Mouse (Mus musculus): ENCODE measurements around the gene Mxi1. TPM values are rescaled to one million over a fixed set of nuclear protein-coding genes. Genes with fewer than 3 reads are reported as not detected.

Gene Mxi1
- total RNA-seq, 2 experiments from 2014 or later, result 31.0 to 31.7 TPM

DNA sequence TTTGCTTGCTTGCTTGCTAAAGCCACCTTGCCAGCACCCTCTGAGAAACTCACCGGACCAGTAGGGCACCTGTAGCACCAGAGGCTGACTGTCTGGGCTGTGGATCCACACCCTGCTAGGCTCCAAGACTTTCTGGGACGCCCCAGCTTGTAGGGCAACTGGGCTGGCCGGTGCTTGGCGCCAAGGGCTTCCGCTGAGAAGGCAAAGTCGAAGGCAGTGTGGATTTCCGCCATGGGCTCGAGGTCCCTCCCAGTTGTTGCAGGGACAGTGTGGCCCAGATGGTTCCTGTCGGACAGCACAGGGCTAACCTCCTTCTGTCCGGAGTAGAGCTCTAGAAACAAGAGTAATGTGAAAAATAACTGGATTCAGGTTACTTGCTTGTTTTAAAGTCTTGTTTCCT is 11.0 kb downstream of the Mxi1 start:
- no peak for DNase-seq

DNA sequence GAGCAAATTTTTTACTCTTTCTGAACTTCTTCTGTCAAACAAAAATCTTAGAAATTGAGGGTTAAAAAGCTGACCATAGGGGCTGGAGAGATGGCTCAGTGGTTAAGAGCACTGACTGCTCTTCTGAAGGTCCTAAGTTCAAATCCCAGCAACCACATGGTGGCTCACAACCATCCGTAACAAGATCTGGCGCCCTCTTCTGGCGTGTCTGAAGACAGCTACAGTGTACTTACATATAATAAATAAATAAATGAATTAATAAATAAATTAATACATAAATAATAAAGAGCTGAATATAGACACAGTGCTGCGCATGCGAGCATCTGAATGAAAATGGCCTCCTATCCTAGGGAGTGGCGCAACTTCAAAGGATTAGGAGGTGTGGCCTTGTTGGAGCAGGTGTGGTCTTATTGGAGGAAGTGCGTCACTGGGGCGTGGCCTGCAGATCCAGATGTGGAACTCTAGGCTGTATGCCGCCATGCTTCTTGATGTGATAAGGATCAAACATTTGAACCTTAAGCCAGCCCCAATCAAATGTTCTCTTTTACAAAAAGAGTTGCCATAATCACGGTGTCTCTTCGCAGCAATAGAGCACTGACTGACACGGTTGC is 12.2 kb downstream of the Mxi1 start:
- DNase-seq, result no peak

DNA sequence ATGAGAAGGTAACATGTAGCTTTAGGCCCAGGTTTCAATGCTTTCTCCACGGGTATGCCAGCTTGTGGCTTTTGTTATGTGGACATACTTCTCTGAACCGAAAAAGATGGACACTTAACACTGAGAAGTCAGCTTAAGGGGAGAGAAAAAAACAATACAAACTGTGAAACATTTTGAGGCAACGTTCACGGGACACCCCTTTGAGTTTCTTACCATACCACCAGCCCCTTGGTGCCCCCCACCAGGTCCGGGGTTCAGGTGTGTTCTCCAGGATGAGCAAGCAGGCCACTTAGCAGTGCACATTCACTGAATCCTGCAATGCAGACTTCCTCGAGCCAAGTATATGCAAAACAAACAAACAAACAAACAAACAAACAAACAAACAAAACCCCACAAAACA is 14.5 kb downstream of the Mxi1 start:
- DNase-seq, result no peak

DNA sequence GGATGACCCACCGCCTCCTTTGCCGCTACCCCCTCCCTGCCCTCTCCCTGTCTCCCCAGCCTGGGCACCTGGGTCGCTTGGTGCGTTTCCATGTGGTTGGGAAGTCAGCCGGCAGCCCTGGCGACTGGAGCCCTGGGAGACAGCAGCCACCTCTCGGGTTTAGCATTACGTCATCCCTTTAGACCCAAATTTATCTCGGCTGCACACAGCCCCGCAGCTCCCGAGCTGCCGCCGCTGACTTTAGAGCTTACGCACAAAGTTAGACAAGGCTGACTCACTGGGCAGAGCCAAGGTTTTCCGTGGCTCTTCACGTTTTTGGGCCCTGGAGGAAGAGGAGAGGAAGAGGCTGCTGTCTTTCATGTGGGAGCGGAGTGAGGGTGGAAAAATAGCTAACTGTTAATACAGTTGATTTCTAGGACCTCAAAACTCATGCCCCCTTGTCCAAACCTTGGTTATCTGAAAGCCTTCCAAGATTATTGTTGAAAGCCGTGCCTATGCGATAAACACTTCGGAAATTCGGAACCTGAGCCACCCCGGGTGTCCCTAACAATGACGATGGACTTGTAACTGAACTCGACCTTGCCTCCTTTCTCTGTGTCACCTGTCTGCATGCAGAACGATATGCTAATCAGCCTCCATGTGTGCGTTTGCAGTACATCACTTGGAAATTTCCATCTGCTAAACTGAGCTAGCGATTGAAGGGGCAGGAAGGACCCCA is 15.4 kb downstream of the Mxi1 start:
- DNase-seq, result peak; percentile 76

DNA sequence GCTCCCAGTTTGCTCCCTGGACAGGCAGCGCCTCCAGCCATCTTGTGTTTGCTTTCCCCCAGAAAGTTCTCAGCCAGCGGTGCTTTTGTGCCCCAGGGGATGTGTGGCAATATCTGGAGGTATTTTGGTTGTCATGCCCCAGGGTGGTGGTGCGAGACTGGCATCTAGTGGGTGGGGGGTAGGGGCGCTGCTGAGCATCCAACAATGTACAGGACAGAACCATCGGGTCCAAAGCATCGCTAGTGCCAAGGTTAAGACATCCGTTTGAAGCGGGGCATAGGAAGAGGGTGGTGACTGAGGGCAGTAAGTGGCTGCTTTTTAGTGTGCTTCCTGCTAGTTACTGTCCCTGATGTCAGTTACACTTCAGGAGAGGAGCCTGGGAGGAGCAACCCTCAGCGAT is 17.8 kb downstream of the Mxi1 start:
- peak; percentile 29 for DNase-seq

DNA sequence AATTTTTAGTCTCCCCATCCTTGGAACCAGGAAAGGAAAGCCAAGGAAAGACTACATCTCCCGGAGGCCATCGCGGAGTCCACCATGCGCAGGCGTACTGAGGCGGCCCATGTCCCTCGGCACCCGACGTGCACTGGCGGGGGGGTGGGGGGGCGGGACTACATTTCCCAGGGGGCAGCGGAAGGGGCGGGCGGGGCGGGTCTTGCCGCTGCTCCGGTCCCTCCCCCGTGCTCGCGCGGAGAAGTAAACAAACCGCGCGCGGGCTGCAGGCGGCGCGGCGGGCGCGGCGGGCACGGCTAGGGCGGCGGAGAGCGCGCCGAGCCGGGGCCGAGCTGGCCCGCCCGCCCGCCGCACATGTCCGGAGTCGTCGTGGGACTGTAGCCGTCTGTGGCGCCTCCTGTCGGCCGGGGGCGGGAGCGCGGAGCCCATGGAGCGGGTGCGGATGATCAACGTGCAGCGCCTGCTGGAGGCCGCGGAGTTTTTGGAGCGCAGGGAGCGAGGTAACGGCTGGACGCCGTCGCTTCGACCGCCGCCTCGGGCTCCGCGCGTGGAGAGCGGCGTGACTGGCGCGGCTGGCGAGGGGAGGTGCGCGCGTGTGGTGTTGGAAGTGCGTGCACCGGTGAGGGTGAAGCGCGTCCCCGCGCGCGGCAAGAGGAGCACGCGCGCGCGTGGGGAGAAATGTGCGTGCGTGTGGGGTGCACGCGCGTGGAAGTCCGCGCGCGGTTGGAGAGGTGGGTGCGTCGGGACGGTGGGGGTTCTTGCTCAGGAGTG is 19.1 kb downstream of the Mxi1 start:
- DNase-seq, result peak; percentile 94

DNA sequence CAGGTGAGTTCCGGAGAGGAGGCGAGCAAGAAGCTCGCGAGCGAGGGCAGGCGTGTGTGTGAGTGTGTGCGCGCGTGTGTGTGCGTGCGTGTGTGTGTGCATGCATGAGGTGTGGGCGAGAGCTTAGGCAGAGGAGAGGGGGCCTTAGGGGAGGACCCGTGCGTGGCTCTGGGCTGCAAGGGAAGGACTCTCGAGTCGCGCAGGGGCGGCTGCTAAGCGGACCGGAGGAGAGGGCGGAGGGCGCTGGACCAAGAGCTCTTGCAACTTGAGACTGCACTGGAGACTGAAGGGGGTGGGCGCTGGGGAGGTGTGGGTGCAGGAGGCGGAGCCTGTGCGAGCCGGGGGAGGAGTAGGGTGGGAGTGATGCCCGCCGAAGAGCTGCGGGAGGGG is 19.7 kb downstream of the Mxi1 start:
- DNase-seq, result peak; percentile 82

DNA sequence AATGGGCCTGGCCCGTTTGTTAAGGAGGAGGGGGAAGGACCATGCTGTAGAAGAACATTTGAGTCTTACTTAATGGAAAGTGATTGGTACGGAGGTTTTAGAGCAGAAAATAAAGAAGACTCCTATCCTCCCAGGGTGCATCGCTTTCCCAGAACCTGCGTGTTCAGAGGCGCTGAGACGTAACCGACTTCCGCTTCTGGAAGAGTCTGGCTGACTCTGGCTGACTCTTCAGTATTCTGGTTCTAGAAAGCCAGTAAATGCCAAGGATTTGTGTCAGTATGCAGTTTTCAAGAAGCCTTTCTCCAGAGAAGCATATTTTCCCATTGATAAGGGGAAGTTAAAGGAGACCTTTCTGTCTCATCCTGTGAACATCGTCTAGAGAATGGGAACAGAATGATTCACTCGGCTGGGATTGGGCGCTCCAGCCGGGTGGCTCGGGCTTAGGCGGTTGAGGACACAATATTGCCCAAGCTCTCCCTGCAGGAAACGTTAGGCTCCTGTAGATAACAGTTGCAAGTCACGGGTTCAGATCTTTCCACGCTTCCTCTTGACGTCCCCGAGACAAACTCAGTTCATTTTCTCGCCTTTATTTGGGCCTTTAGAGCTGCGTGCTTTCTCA is 21.7 kb downstream of the Mxi1 start:
- no peak for DNase-seq

DNA sequence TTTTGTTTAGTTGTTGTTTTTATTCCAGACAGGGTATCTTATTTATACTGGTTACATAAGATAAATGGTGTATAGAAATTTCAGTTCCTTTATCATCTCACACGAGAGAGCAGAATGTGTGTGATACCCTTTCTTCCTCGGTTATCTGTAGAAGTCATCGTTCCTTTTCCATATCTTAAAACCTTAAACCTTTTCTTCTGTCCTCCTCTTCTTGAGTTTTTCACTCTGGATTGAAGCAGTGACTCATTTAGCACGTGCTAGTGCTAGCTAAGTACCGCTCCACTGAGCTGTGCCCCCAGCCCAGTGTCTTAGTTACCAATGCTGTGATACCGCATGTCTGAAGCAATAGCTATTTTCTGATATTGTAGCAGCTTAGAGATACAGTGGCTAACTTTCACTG is 23.4 kb downstream of the Mxi1 start:
- DNase-seq, result no peak

DNA sequence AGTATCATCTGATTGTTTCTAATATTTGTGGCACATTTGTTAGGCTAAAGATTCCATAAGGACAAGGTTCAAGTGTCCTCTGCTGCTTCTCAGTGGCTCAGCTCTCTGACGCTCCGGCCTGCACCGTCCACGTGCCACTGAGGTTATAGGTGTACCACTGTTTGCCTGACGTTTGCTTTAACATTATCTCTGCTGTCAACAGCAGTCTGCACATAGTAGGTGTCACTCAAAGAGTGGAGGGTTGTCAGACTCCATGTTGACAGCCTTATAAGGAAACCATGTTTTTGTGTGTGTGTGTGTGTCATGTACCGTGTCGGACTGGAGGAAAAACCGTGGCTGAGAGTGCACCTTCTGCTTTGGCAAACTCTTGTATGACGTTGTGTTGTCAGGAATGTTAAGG is 24.9 kb downstream of the Mxi1 start:
- no peak for DNase-seq

DNA sequence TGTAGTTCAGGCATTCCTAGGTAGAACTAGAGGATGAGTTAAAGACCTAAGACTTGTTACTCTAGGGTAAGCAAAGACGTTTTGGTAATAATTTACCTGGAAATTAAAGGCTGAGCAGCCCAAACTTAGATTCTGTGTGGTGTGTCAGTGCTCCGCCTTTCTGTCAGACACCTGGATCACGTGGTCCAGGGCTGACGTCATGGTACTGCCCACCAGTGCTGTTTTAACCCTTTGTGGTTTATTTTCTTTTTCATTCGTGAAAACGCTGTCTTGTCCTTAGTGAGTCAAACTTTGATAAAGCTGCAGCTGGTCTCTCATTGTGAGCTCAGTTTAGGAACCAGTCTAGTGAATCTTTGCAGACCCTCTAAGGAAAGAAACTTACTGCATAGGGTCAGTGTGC is 30.1 kb downstream of the Mxi1 start:
- no peak for DNase-seq

DNA sequence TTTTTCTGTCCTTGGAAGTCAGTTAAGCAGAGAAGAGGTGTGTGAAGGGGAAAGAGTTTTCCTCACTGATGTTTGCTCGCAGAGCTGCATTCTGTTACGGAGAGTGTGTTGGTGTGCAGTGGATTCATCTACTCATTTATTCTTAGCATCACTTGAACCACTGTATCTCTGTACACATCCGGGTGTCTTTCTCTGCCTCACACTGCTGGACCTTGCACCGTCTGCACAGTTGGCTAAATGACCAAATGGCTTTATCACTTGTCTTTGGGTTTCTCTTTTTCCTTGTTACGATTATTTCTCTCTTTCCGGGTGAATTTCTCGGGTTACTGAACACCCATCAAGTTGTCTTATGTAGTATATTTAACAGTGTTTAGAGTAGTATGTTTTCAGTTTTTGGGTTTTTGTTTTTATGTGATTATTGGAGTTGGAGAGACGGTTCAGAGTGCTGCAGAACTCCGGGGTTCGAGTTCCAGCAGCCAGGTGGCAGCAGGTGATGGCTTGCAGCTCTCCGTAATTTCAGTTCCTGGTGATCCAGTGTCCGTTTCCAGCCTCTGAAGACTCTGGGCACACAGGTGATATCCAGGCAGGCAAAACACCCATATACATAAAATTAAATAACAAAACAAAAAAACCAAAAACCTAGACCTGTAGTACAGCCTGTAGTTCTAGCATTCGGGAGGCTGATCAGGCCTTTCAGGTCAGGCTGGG is 33.0 kb downstream of the Mxi1 start:
- DNase-seq, result no peak

DNA sequence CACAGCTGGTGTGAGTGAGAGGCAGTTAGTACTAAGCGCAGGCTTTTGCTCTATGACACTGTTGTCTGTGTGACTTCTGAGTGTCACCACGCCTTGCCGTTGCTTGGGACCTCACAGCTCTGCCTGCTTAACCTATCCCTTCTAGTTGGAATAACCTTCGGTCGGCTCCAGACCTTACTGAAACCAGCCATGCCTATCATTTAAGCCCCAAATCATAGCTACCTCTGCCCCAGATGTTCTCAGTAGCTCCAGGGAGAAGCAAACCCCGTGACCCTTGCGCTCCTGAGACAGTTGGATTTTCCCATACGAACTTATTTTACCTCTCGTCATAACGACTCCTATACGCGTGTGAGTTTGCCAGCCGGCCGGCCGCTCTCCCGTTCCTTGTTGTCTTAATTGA is 33.7 kb downstream of the Mxi1 start:
- DNase-seq, result no peak

DNA sequence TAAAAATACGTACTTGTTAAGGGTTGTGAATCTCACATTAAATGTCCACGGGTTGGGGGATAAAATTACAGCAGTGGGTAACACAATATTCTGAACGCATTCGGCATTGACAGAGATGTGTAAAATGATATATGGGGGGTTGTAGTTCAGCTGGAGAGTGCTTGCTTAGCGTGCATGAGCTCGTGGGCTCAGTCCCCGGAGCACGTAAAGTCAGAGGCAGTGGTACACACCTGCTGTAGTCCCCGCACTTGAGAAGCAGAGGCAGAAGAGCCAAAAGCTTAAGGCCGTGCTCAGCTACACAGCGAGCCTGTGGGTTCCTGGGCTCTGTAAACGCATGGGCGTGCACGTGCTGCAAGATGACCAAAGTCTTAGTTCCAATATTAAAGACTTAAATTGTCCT is 35.4 kb downstream of the Mxi1 start:
- DNase-seq, result no peak

DNA sequence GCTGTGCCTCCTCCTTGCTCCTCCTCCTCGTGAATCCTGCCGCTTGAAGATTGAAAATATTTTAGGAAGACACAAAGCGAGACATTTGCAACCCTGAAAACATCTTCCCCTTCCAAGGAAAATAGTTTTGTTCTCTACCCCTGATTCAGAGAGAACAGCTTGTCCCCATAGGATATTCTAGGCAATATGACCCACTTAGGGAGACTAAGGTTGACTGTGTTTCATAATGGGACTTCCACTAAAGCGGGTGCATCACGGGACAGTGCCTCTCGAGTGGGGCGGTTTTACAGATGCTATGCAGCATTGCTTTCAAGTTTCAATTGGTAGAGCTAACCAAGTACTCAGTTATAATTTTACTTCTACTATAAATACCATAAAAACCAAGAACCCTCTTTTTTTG is 43.5 kb downstream of the Mxi1 start:
- no peak for DNase-seq

DNA sequence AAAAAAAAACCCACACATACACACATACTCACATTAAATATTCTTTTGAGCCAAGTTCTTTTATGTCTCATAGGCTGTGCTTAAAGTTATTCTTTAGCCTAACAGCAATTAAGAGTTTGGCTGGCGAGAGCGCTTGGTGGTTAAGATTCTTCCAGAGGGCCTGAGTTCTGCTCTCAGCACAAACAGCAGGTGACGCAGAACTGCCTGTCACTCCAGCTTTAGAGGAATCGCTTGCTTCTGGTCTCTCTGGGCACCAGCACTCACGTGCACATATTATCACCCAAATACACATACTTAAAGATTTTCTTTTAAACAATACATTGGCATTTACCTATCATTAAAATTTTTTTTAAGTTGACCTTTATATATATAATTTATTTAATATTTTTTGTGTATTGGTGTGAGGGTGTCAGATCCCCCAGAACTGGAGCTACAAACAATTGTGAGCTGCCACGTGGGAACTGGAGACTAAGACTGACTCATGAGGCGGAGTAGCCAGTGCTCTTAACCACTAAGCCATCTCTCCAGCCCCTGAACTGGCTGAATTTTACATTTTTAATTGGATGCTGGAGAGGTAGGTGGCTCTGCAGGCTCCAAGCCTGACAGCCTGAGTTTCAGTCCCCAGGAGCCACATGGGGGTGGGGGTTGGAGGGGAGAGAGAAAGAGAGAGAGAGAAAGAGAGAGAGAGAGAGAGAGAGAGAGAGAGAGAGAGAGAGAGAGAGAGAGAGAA is 44.1 kb downstream of the Mxi1 start:
- no peak for DNase-seq

DNA sequence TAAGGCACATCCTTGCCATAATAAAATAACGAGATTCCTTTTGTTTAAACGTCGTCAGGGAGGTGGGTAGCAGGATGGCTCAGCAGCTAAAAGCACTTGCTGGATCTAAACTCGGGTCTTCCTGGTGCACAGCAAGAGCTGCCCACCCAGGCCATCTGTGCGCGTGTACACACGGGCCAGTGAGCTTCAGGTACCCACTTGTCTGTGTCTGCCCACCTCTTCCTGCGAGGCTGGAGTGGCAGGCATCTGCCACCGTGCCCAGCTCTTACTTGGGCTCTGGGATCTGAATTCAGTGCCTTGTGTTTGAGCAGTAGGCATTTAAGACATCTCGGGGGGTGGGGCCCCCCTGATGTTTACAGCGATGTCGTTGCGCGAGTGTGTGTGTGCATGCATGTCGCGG is 44.7 kb downstream of the Mxi1 start:
- no peak for DNase-seq

DNA sequence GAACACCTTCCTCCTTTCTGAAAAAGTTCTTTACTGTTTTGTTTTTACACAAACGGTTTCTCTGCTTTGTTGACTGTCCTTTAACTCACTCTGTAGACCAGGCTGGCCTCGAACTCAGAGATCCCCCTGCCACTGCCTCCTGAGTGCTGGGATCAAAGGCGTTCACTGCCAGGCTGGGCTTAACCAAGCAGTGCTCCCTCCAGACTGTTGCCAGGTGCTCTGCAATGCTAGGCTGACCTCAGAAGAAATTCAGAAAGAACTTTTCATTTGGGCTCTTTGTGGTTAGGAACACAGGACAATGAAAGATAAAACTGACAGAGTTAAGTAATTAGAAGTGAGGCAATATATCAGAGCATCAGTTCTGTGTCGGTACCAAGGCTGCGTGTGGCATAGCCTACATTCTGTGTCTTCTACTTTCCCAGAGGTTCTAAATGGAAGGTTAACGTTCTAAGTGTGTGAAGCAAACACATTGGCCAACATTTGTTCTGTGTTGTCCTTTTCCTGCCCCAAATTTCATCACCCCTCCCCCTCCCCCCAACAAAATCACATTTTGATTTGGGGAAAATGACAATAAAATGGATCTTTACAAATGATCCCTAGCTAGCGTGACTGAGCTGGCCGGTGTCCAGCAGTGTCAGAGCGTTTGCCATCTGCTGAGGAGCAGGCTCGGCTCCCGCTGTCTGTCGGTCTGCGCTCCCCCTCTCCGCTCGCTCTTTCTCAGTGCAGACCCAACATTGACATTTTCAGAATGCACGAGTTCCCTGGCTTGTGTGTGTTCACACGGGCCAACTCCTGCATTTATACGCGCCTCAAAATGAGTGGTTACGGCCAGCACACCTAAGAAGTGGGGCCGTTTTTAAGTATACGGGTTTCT is 49.1 kb downstream of the Mxi1 start:
- DNase-seq, result peak; percentile 80

DNA sequence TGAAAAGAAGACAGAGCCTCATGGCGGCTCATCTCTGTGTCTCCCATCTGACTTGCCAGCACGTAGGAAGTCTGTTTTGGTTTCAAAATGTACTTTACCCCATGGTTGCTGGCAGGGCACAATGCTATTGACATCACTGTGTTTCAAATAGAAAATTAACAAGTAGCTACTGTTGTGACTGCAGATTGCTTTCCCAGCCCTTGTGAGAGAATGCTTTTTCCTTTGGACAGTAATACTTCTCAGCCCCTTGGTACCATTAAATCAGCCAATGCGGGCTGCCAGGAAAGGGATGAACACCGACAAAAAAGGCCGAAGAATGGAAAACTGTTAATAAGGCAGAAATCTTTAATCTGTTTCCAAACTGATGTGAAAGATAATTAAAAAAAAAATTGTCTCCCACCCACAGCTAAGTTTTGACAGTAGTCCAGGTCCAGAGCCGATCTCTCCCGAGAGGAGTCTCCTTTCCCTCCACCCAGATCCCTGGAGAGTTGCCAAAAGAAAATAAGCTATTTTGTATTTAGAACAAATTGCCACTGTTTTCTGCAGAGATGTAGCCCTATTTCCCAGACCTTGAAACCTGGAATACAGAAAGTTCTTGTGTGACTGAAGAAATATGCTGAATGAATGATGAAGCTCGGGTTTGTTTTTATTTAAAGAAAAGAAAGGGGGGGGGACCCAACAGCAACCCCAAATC is 50.1 kb downstream of the Mxi1 start:
- peak; percentile 38 for DNase-seq

DNA sequence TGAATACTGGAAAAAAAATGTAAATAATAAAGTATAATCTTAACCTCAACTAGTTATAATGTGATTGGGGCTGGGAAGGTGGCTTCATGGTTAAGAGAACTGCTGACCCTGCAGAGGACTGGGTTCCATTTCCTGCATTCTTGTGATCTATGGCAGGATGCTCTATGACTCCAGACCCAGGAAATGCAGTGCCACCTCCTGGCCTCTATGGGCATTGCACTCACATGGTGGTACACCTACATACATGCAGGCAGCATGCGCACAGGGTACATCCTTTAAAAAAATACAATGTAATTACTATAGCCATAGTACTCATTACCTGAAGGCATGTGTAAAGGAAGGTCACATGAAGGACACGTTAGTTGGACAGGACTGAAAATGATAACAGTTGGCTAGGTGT is 52.6 kb downstream of the Mxi1 start:
- peak; percentile 47 for DNase-seq

All from adrenal gland, postnatal 10 days (tissue).